Mouse (Mus musculus): ENCODE results near the gene Morn4. TPM values are rescaled to one million over a fixed set of nuclear protein-coding genes. Genes with fewer than 3 reads are reported as not detected.

Gene Morn4
- polyA plus RNA-seq (2015; fragmentation: Nextera tagmentation; extraction: Ambion mirVana): 160 and 163 TPM in 2 replicates

GRCm38 (mm10) chr19:42086166-42086565 lies at the start of gene Morn4:
TSS of gene Morn4 (minus strand) at chr19:42086357.
- Histone ChIP-seq H3K9ac (ENCODE audit: low read depth, low read length) (peak within 1 kb of the TSS; percentile 91), H3K4me3 (ENCODE audit: low read depth, low read length) (peak within 1 kb of the TSS; percentile 92), H3K36me3 (ENCODE audit: control insufficient read depth, insufficient read depth, low read length) (no peaks in the 10 kb centered on the region), H3K4me2 (ENCODE audit: low read length) (peak within 1 kb of the TSS; percentile 87), H3K4me1 (ENCODE audit: control insufficient read depth, insufficient read depth, low read length) (peaks cover 15% of the 10 kb centered on the region), H3K27ac (ENCODE audit: low read length) (peak within 1 kb of the TSS; percentile 86), H3K9me3 (replicated peaks; ENCODE audit: control insufficient read depth, low read length, poor library complexity, severe bottlenecking) (no peaks in the 10 kb centered on the region), H3K27me3 (ENCODE audit: control insufficient read depth, insufficient read depth, low read depth, low read length) (no peaks in the 10 kb centered on the region)
- WGBS: under 1% methylated on average over 21 of the region's 21 CpGs
- ATAC-seq: peak; percentile 83

DNA sequence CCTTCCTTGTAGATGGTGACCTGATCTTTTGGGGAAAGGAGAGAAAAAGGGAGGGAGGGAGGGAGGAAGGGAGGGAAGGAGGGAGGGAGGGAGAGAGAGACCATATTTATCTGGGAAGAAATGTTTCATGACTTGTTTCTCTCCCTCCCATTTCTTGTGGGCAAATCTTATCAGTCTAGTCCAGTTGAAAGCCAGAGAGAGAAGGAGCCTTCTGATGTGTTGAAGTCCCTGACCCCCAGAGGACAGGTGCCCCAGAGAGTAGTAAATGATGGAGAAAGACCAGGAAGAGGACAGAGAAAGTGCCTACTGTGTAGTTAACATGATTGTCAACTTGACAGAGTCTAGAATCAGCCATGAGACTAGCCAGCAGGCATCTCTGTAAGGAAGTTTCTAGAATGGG lies 48.9 kb upstream of the Morn4 start:
- H3K9ac ChIP-seq (ENCODE audit: low read depth, low read length): no peak overlapping the region
- H3K36me3 ChIP-seq (ENCODE audit: control insufficient read depth, insufficient read depth, low read length): no peaks in the 10 kb centered on the region
- H3K4me2 ChIP-seq (ENCODE audit: low read length): no peak overlapping the region
- ATAC-seq: no peak
- no peaks in the 10 kb centered on the region for H3K9me3 ChIP-seq (replicated peaks; ENCODE audit: control insufficient read depth, low read length, poor library complexity, severe bottlenecking)
- no peaks in the 10 kb centered on the region; the same call in 1 of the 2 replicates for H3K27me3 ChIP-seq (ENCODE audit: control insufficient read depth, insufficient read depth, low read depth, low read length)
- no peak overlapping the region for H3K4me3 ChIP-seq (ENCODE audit: low read depth, low read length)
- no peak overlapping the region for H3K27ac ChIP-seq (ENCODE audit: low read length)
- H3K4me1 ChIP-seq (ENCODE audit: control insufficient read depth, insufficient read depth, low read length): no peaks in the 10 kb centered on the region

GRCm38 (mm10) chr19:42131101-42131500 lies 44.9 kb upstream of the Morn4 start:
- Histone ChIP-seq H3K36me3 (ENCODE audit: control insufficient read depth, insufficient read depth, low read length) (no peaks in the 10 kb centered on the region), H3K4me2 (ENCODE audit: low read length) (no peak overlapping the region), H3K9me3 (replicated peaks; ENCODE audit: control insufficient read depth, low read length, poor library complexity, severe bottlenecking) (no peaks in the 10 kb centered on the region), H3K9ac (ENCODE audit: low read depth, low read length) (no peak overlapping the region), H3K27ac (ENCODE audit: low read length) (no peak overlapping the region), H3K4me1 (ENCODE audit: control insufficient read depth, insufficient read depth, low read length) (peaks cover 15% of the 10 kb centered on the region), H3K27me3 (ENCODE audit: control insufficient read depth, insufficient read depth, low read depth, low read length) (no peaks in the 10 kb centered on the region; the same call in 1 of the 2 replicates), H3K4me3 (ENCODE audit: low read depth, low read length) (no peak overlapping the region)
- no peak for ATAC-seq
- 74% methylated on average over 5 of the region's 5 CpGs for WGBS

DNA sequence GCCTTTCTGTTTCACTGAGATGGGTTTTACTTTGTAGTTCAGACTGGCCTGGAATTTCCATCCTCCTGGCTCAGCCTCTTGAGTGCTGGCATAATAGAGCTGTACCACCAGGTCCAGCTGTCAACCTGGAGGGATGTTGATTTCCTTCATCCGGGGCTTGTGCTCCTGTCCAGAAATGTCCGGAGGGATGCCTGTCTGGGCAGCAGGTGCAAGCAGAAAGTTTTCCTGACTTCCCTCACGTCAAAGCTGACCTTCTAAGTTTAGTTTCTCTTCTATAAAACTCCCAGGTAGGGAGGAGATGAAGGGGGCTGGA lies 44.1 kb upstream of the Morn4 start:
- H3K4me1 ChIP-seq (ENCODE audit: control insufficient read depth, insufficient read depth, low read length): peaks cover 15% of the 10 kb centered on the region
- no peaks in the 10 kb centered on the region; the same call in 1 of the 2 replicates for H3K27me3 ChIP-seq (ENCODE audit: control insufficient read depth, insufficient read depth, low read depth, low read length)
- no peak overlapping the region for H3K4me2 ChIP-seq (ENCODE audit: low read length)
- no peak overlapping the region for H3K27ac ChIP-seq (ENCODE audit: low read length)
- H3K36me3 ChIP-seq (ENCODE audit: control insufficient read depth, insufficient read depth, low read length): no peaks in the 10 kb centered on the region
- no peak overlapping the region for H3K9ac ChIP-seq (ENCODE audit: low read depth, low read length)
- no peaks in the 10 kb centered on the region for H3K9me3 ChIP-seq (replicated peaks; ENCODE audit: control insufficient read depth, low read length, poor library complexity, severe bottlenecking)
- WGBS: 63% methylated on average over 3 of the region's 3 CpGs
- no peak for ATAC-seq
- H3K4me3 ChIP-seq (ENCODE audit: low read depth, low read length): no peak overlapping the region

- peak; percentile 34 for ATAC-seq
Measured at GRCm38 (mm10) chr19:42129509-42130293, 43.5 kb upstream of the Morn4 start.

DNA sequence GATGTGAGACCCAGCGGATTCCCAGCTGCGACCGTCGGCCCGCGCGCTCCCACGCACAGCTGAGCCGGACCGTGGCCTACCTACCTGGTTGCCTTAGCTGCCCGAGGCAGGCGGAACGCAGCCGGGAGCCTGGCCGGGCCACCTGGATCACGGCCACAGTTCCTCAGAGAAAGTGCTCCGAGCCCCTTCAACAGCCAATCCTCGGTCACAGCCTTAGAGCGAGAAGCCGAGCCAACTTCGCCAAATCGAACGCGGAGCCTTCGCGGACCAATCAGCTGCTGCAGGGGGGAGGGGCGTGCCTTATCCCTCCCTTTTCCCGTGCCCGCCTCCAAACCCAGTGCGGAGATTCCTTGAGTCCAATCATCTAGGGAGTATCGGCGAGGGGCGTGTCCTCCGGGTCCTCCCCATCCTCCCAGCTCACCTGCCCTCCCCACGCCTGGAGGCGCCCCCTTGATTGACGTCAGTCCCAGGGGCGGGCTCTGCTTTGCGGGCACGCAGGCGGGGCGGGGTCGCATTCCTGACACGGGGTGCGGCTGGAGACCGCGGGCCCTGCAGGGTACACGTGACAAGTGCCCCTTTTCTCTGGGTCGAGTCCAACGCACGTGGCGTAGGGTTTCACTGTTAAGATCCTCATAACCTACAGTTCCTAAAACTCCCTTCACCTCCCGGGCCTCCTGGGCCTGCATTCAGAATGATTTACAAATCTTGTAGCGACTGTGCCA lies 42.8 kb upstream of the Morn4 start, which contains the start of gene Avpi1:
Gene Avpi1, minus strand, starts transcription at position 273 of the 722 bp plus-strand sequence.
- peak; percentile 97 for ATAC-seq
- H3K27me3 ChIP-seq (ENCODE audit: control insufficient read depth, insufficient read depth, low read depth, low read length): no peaks in the 10 kb centered on the region; the same call in 1 of the 2 replicates
- H3K4me1 ChIP-seq (ENCODE audit: control insufficient read depth, insufficient read depth, low read length): peaks cover 15% of the 10 kb centered on the region
- no peaks in the 10 kb centered on the region; the same call in 1 of the 2 replicates for H3K36me3 ChIP-seq (ENCODE audit: control insufficient read depth, insufficient read depth, low read length)
- H3K4me2 ChIP-seq (ENCODE audit: low read length): peak within 1 kb of the TSS; percentile 100
- H3K9ac ChIP-seq (ENCODE audit: low read depth, low read length): peak within 1 kb of the TSS; percentile 80
- H3K27ac ChIP-seq (ENCODE audit: low read length): peak within 1 kb of the TSS; percentile 73
- under 1% methylated on average over 54 of the region's 54 CpGs for WGBS
- no peaks in the 10 kb centered on the region for H3K9me3 ChIP-seq (replicated peaks; ENCODE audit: control insufficient read depth, low read length, poor library complexity, severe bottlenecking)
- H3K4me3 ChIP-seq (ENCODE audit: low read depth, low read length): peak within 1 kb of the TSS; percentile 71

More at GRCm38 (mm10) chr19:42129509-42130293, 43.5 kb upstream of the Morn4 start:
- 19% methylated on average over 14 of the region's 14 CpGs for WGBS
- no peaks in the 10 kb centered on the region for H3K9me3 ChIP-seq (replicated peaks; ENCODE audit: control insufficient read depth, low read length, poor library complexity, severe bottlenecking)
- peak overlapping the region; percentile 100 for H3K4me2 ChIP-seq (ENCODE audit: low read length)
- peaks cover 15% of the 10 kb centered on the region for H3K4me1 ChIP-seq (ENCODE audit: control insufficient read depth, insufficient read depth, low read length)
- H3K36me3 ChIP-seq (ENCODE audit: control insufficient read depth, insufficient read depth, low read length): no peaks in the 10 kb centered on the region; the same call in 1 of the 2 replicates
- H3K27me3 ChIP-seq (ENCODE audit: control insufficient read depth, insufficient read depth, low read depth, low read length): no peaks in the 10 kb centered on the region; the same call in 1 of the 2 replicates
- peak overlapping the region; percentile 80 for H3K9ac ChIP-seq (ENCODE audit: low read depth, low read length)
- peak overlapping the region; percentile 71 for H3K4me3 ChIP-seq (ENCODE audit: low read depth, low read length)
- H3K27ac ChIP-seq (ENCODE audit: low read length): peak overlapping the region; percentile 73

GRCm38 (mm10) chr19:42128052-42128740 lies 42.0 kb upstream of the Morn4 start:
- WGBS: 5% methylated on average over 23 of the region's 23 CpGs
- no peaks in the 10 kb centered on the region for H3K9me3 ChIP-seq (replicated peaks; ENCODE audit: control insufficient read depth, low read length, poor library complexity, severe bottlenecking)
- H3K4me2 ChIP-seq (ENCODE audit: low read length): peak overlapping the region; percentile 100
- H3K9ac ChIP-seq (ENCODE audit: low read depth, low read length): peak overlapping the region; percentile 80
- 0 out of 2 replicates have a peak overlapping the region, but pooled peaks have one; percentile 42 for H3K27ac ChIP-seq (ENCODE audit: low read length)
- H3K36me3 ChIP-seq (ENCODE audit: control insufficient read depth, insufficient read depth, low read length): no peaks in the 10 kb centered on the region; the same call in 1 of the 2 replicates
- no peak for ATAC-seq
- H3K4me3 ChIP-seq (ENCODE audit: low read depth, low read length): peak overlapping the region; percentile 71
- no peaks in the 10 kb centered on the region; the same call in 1 of the 2 replicates for H3K27me3 ChIP-seq (ENCODE audit: control insufficient read depth, insufficient read depth, low read depth, low read length)
- peaks cover 15% of the 10 kb centered on the region for H3K4me1 ChIP-seq (ENCODE audit: control insufficient read depth, insufficient read depth, low read length)

DNA sequence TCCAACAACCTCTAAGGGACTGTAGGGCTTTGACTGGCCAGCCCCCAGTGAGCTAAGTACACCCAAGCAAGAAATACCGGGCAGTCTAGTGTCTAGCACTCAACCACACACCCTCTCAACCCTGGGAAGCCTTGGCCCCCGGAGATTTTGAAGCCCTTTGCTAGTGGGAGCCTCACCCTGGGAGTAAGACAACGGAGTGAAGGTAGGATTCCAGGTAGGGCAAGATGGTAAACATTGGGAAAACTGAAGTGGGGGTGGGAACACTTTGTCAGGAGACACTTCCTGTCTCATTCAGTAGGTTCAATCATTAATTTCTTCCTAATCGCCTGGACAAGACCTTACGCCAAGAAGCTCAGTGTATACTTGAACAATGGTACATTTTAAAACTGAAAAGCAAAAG lies 40.9 kb upstream of the Morn4 start:
- Histone ChIP-seq H3K9me3 (replicated peaks; ENCODE audit: control insufficient read depth, low read length, poor library complexity, severe bottlenecking) (no peaks in the 10 kb centered on the region), H3K36me3 (ENCODE audit: control insufficient read depth, insufficient read depth, low read length) (no peaks in the 10 kb centered on the region; the same call in 1 of the 2 replicates), H3K4me3 (ENCODE audit: low read depth, low read length) (no peak overlapping the region), H3K4me1 (ENCODE audit: control insufficient read depth, insufficient read depth, low read length) (peaks cover 15% of the 10 kb centered on the region), H3K9ac (ENCODE audit: low read depth, low read length) (no peak overlapping the region), H3K4me2 (ENCODE audit: low read length) (no peak overlapping the region), H3K27ac (ENCODE audit: low read length) (no peak overlapping the region), H3K27me3 (ENCODE audit: control insufficient read depth, insufficient read depth, low read depth, low read length) (no peaks in the 10 kb centered on the region; the same call in 1 of the 2 replicates)
- 93% methylated on average over 5 of the region's 5 CpGs for WGBS
- no peak for ATAC-seq
